In the genomic region with DNA sequence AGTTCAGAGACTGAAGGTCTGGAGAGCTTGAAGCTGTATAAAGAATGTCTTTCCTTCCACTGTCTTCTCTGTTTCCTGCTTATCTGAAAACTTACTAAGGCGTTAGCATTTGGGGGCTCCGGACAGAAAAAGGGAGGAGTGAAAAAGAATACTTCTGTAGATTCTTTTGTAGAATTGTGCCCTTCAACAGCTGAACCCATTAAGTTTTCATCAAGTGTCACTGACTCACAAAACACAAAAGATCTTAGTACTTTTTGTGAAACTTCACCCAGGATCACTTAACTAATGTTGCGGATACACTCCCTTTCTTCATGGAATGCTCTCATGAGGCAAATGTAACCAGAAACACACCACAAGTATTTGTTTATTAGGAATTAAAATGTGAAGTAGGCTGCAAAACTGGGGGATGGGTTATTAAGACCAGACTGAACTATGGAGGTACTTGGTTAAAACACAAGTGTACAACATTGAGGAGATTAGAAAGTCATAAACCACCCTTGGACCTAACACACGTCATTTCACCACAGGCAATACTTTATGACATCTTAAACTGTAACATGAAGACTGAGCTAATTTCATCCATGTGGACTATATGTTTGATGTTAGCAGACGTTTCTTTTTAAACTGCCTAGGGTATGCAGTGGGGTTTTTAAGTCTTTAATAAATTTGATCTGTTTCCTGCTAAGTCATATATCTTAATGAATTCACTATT, we compare ENCODE assay signal across 26 mouse cellular contexts.
DNase-seq lines count a peak whose midpoint lies in the region; ATAC-seq and TF ChIP-seq lines count a peak whose summit lies in the region.
"Had no signal": no experiment of that assay in that cellular context is flagged by ENCODE, and none has a peak within 500 bp of the region (broad histone marks: within the 10 kb centered on the region; RNA-seq: fewer than 3 reads in every experiment).

No protein-coding gene starts in this region.

- no peak overlapping the region for H3K27ac ChIP-seq in limb, embryonic 14.5 days (replicated peaks; ENCODE audit: low read depth, low read length)
- no peak overlapping the region for H3K27ac ChIP-seq in midbrain, embryonic 11.5 days (ENCODE audit: low read depth, low read length)
- H3K27ac ChIP-seq: forebrain, embryonic 10.5 days; forebrain, embryonic 15.5 days; hindbrain, embryonic 10.5 days; hindbrain, embryonic 15.5 days; liver, embryonic 13.5 days; midbrain, embryonic 10.5 days; neural tube, embryonic 12.5 days had no signal

- H3K4me1 ChIP-seq in limb, embryonic 14.5 days (ENCODE audit: control insufficient read depth, insufficient read depth, low read length), result peaks cover 6% of the 10 kb centered on the region; the same call in 1 of the 2 replicates
- no peaks in the 10 kb centered on the region for H3K4me1 ChIP-seq in midbrain, embryonic 11.5 days (ENCODE audit: control insufficient read depth, insufficient read depth, low read length)
- H3K4me1 ChIP-seq: forebrain, embryonic 15.5 days; hindbrain, embryonic 15.5 days; liver, embryonic 13.5 days; neural tube, embryonic 12.5 days had no signal

- TF ChIP-seq POLR2A in limb, embryonic 14.5 days (IDR thresholded peaks at IDR 0.05; ENCODE audit: borderline replicate concordance, extremely low read depth, insufficient read depth, insufficient read length), result no peak

- peak; percentile 90 for ATAC-seq in limb, embryonic 14.5 days (ENCODE audit: low FRiP score, low read depth)
- no peak for ATAC-seq in midbrain, embryonic 11.5 days (ENCODE audit: low FRiP score)
- ATAC-seq: forebrain, embryonic 15.5 days; midbrain, embryonic 16.5 days had no signal

- 14% methylated on average over 5 of the region's 5 CpGs for WGBS in limb, embryonic 14.5 days
- WGBS in midbrain, embryonic 11.5 days, result 61% methylated on average over 5 of the region's 5 CpGs

- intact Hi-C loops in left cerebral cortex, postnatal 25 days (cut with DNase I), result no loop called here

- H3K27me3 ChIP-seq in limb, embryonic 14.5 days (ENCODE audit: control insufficient read depth, insufficient read depth, low read length), result no peaks in the 10 kb centered on the region; the same call in 1 of the 2 replicates
- H3K27me3 ChIP-seq in midbrain, embryonic 11.5 days (ENCODE audit: control insufficient read depth, insufficient read depth, low read length), result peaks cover 4% of the 10 kb centered on the region; the same call in 1 of the 2 replicates
- H3K27me3 ChIP-seq: forebrain, embryonic 15.5 days; hindbrain, embryonic 15.5 days; liver, embryonic 13.5 days; neural tube, embryonic 12.5 days had no signal

- H3K9ac ChIP-seq in limb, embryonic 14.5 days (ENCODE audit: low read depth, low read length, severe bottlenecking), result no peak overlapping the region
- no peak overlapping the region for H3K9ac ChIP-seq in midbrain, embryonic 11.5 days (ENCODE audit: low read length)
- H3K9ac ChIP-seq: forebrain, embryonic 15.5 days; hindbrain, embryonic 15.5 days; liver, embryonic 13.5 days; neural tube, embryonic 12.5 days had no signal

- H3K4me2 ChIP-seq in limb, embryonic 14.5 days (replicated peaks; ENCODE audit: low read depth, low read length, severe bottlenecking), result no peak overlapping the region
- H3K4me2 ChIP-seq in midbrain, embryonic 11.5 days, result no peak overlapping the region
- H3K4me2 ChIP-seq: forebrain, embryonic 15.5 days; hindbrain, embryonic 15.5 days; liver, embryonic 13.5 days; neural tube, embryonic 12.5 days had no signal

- peak; percentile 25 for DNase-seq in embryo, embryonic 11 days
- DNase-seq in embryo, embryonic 10 days (ENCODE audit: low spot score), result no peak
- peak; percentile 11 for DNase-seq in NIH3T3 (ENCODE audit: low read depth)
- peak; percentile 81 for DNase-seq in hindlimb bud, embryonic 11.5 days (ENCODE audit: extremely low spot score, low read depth, low spot score)
- DNase-seq in limb, embryonic 14.5 days (ENCODE audit: low spot score), result peak; percentile 70
- DNase-seq in midbrain, embryonic 11.5 days (ENCODE audit: low spot score, missing footprints), result no peak
- no peak for DNase-seq in adrenal gland, postnatal 14 days
- DNase-seq in left cerebral cortex, postnatal 25 days (ENCODE audit: low spot score in 2 of 2), result no peak
- DNase-seq: adrenal gland, adult 2 months; cerebellum, adult 2 months; cerebellum, postnatal 14 days; gastrocnemius, postnatal 10 days; heart, postnatal 14 days; kidney, adult 2 months; kidney, postnatal 4 days; left cerebral cortex, postnatal 4 days; liver, embryonic 13.5 days; lung, adult 18-20 months; right cerebral cortex, postnatal 4 days had no signal

- H3K9me3 ChIP-seq in limb, embryonic 14.5 days (ENCODE audit: control insufficient read depth, low read length), result peaks cover 7% of the 10 kb centered on the region; the same call in 1 of the 2 replicates
- H3K9me3 ChIP-seq in midbrain, embryonic 11.5 days (ENCODE audit: control insufficient read depth, low read length), result no peaks in the 10 kb centered on the region
- H3K9me3 ChIP-seq: forebrain, embryonic 10.5 days; forebrain, embryonic 15.5 days; hindbrain, embryonic 10.5 days; hindbrain, embryonic 15.5 days; liver, embryonic 13.5 days; midbrain, embryonic 10.5 days had no signal

- no peaks in the 10 kb centered on the region for H3K36me3 ChIP-seq in limb, embryonic 14.5 days (ENCODE audit: control insufficient read depth, insufficient read depth, low read length)
- H3K36me3 ChIP-seq in midbrain, embryonic 11.5 days (ENCODE audit: control insufficient read depth, insufficient read depth, low read length), result no peaks in the 10 kb centered on the region
- H3K36me3 ChIP-seq: forebrain, embryonic 10.5 days; forebrain, embryonic 15.5 days; hindbrain, embryonic 10.5 days; hindbrain, embryonic 15.5 days; liver, embryonic 13.5 days; midbrain, embryonic 10.5 days; neural tube, embryonic 12.5 days had no signal

- no peak overlapping the region for H3K4me3 ChIP-seq in limb, embryonic 14.5 days (replicated peaks; ENCODE audit: low read length)
- H3K4me3 ChIP-seq in midbrain, embryonic 11.5 days (ENCODE audit: low read depth, low read length), result no peak overlapping the region
- H3K4me3 ChIP-seq: forebrain, embryonic 10.5 days; forebrain, embryonic 15.5 days; hindbrain, embryonic 10.5 days; hindbrain, embryonic 15.5 days; liver, embryonic 13.5 days; midbrain, embryonic 10.5 days; neural tube, embryonic 12.5 days had no signal

Comparison
In these comparisons a context has a peak if more than half of its experiments do, and no peak if none do; other contexts are left out.
1. DNase-seq: peak in embryo, embryonic 11 days (single experiment), NIH3T3 (single experiment), hindlimb bud, embryonic 11.5 days (single experiment) and limb, embryonic 14.5 days (single experiment); none in embryo, embryonic 10 days (single experiment), midbrain, embryonic 11.5 days (single experiment), adrenal gland, postnatal 14 days (single experiment) and left cerebral cortex, postnatal 25 days (0 of 2).